Mouse (Mus musculus) regulatory T cell (primary cell): ENCODE measurements around the gene Cdc37.
"Not testable (repeated sequence)": the region's sequence is repeated elsewhere in the genome, so short reads cannot be mapped to it uniquely, and the experiment has no call there.

ENCODE experiments used
- in situ Hi-C: fragments of 300-600 bp; cut with MboI, MseI; formaldehyde crosslinking; loops from one replicate; pipeline ENCODE4 v1.15.1; 2025; ENCODE audit warnings: high pct_unique_total_duplicates

The Cdc37 gene

GRCm38 (mm10) chr9:21149654-21150419 is at the start of gene Cdc37:
Cdc37 (minus strand) TSS chr9:21149982.
- in situ Hi-C loops, result loop anchor here (5.0 kb wide), 1 partner anchor 118 kb away; the partner anchor contains the start of gene Icam5

- in situ Hi-C loops, result no loop called here
Observed at GRCm38 (mm10) chr9:21198960-21199359, 49.2 kb upstream of the Cdc37 start.

DNA sequence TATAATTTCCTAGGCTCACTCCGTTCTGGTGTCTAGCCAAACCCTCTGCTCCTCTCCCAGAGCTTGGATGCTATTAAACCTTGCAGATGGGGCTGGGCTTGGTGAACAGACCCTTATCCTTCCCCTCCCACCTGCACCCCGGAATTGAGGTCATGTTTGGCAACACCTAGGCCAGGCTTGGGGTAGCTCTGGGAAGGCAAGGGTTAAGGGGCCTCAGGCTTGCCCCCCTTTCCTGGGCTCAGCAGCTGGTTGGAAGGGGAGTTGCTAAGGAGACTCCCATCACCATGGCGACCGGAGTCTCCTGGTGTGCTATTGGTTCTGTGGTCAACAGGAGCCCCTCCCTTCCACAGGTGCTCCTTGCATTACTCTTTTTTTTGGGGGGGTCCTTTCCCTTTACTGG is 48.2 kb upstream of the Cdc37 start:
- in situ Hi-C loops, result no loop called here

DNA sequence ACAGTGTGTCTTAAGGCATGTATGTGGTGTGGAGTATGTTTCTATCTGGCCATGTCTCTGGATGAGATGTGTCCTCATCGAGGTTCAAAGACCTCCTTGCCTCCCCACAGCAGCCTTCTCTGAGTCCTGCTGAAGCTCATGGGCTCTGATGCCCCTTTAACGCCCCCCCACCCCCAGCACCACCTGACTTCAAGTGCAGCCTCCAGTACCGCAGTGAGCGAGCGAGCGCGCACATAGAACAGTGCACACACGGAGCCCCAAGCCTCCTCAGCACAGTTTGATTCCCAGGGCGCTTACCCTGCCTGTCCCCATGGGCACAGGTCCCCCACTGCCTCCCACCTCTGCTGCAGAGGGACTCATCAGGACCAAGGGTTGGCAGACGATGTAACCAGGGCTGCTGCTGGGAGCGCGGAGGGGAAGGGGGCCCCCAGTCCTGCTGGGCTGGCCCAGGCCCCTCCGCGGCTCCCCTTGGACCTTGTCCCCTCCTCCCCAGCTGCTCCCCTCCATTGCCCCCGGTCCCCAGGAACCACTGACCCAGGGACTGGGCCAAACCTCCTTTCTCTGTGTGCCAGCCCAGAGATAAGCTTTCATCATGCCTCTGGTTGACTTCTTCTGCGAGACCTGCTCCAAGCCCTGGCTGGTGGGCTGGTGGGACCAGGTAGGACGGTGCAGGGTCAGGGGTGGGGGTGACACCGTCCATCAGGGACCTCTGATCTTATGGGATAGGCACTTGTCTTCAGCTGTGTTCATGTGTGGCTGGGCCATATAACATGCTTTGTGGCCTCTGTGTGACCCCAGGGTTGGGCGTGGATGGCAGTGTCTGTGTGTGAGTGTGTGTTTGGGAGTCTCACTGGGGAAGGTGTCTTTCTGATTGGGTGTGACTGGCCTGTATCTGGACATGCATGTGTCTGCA is 47.0 kb upstream of the Cdc37 start:
- in situ Hi-C loops, result no loop called here

GRCm38 (mm10) chr9:21195736-21196505 is 46.1 kb upstream of the Cdc37 start:
- in situ Hi-C loops, result not testable (repeated sequence)

- in situ Hi-C loops, result no loop called here
Observed at GRCm38 (mm10) chr9:21194787-21195493, 45.2 kb upstream of the Cdc37 start.

DNA sequence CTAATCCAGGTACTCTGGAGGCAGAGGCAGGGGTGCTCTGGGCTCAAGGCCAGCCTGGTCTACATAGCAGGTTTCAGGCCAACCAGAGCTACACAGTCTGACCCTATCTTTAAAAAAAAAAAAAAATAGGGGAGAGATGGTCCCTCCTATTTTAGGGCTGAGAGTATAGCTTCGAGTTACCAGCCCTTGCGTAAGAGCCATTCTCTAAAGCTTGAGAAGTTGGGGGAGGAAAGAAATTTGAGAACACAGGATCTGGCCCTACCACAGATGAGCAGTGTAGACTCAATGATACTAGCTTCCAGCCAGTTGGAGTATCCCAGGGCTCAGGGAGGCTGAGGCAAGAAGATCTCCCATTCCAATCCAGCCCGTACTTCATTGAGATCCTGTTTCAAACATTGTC is 44.0 kb upstream of the Cdc37 start:
- in situ Hi-C loops, result no loop called here

GRCm38 (mm10) chr9:21190670-21191069 is 40.9 kb upstream of the Cdc37 start:
- in situ Hi-C loops, result no loop called here

GRCm38 (mm10) chr9:21189905-21190304 is 40.1 kb upstream of the Cdc37 start:
- in situ Hi-C loops, result no loop called here

- in situ Hi-C loops, result no loop called here
Observed at GRCm38 (mm10) chr9:21185436-21185835, 35.7 kb upstream of the Cdc37 start.

DNA sequence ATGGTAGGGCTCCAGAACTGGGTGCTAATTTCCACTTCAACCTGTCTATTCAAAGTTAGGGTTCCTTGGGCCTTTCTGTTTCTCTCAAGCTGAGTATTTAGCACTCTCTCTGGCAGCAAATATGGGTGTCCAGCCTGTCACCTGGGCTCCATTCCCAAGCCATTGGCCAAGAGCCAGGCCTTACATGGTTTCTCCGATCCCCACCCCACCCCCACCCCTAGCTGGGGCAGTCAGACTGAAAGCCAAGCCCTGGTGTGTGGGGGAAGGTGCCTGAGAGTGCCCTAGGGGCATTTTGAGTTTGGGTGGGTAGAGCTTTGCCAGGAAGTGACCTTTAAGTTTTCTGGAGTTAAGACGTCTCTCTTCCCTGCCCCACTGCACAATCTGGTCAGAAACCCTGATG is 35.0 kb upstream of the Cdc37 start:
- in situ Hi-C loops, result no loop called here

GRCm38 (mm10) chr9:21183905-21184413 is 34.2 kb upstream of the Cdc37 start:
- in situ Hi-C loops, result no loop called here

DNA sequence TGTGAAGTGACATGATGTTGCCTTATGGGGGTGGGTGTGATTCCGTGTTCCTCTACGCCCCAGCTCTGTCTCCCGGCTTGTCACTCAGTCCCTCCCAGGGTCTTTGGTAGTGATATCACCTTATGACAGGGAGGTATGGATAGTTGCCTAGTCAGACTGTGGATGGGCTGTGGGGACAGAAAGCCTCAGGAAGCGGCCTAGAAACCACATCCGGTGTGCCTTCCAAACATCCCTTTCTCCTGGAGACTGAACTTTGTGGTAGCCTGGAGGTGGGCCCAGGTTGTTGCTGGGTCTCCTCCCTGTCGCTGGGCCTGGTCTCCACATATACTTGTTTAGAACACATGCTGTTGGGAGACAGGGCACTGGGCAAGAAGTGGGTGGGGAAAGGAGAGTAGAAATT is 33.6 kb upstream of the Cdc37 start:
- in situ Hi-C loops, result no loop called here

DNA sequence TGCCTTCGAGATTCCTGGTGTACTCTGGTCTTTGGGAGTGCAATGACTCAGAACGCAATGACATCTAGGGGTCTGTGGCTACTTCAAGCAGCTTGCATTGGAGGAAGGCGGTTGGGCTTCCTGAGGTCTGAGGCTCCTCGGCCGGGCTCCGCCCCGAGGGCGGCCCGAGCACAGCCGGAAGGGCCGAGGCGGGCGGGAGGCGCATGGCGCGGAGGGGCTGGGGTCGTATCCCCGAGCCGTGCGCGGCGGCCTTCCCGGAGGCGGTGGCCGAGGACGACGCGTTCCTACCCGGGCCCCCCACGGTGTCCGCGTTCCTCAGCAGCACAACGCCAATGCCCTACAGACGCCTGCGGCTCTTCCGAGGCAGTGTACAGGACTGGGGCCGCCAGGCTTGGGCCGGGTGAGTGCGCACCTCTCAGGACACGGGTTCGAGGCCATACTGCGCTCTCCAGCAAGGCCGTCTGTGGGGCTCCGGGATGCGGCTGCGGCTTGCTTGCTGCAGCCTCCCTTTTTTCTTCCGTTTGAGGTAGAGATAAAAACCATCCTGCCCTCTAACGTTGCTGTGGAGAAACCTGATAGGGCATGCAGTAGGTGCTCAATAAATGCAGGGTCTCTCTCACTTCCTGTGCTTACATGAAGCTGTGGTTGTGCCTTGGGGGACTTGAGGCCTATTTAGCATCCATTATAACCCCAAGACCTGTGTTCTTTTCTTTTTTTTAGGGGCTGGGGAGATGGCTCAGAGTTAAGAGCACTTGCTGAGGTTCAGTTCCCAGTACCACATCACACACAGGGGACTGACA is 31.8 kb upstream of the Cdc37 start:
- in situ Hi-C loops, result no loop called here

- in situ Hi-C loops, result no loop called here
Observed at GRCm38 (mm10) chr9:21180841-21181240, 31.1 kb upstream of the Cdc37 start.

GRCm38 (mm10) chr9:21180402-21180801 is 30.6 kb upstream of the Cdc37 start:
- in situ Hi-C loops, result no loop called here

GRCm38 (mm10) chr9:21172364-21172763 is 22.6 kb upstream of the Cdc37 start:
- in situ Hi-C loops, result no loop called here

GRCm38 (mm10) chr9:21169157-21169556 is 19.4 kb upstream of the Cdc37 start:
- in situ Hi-C loops, result no loop called here

DNA sequence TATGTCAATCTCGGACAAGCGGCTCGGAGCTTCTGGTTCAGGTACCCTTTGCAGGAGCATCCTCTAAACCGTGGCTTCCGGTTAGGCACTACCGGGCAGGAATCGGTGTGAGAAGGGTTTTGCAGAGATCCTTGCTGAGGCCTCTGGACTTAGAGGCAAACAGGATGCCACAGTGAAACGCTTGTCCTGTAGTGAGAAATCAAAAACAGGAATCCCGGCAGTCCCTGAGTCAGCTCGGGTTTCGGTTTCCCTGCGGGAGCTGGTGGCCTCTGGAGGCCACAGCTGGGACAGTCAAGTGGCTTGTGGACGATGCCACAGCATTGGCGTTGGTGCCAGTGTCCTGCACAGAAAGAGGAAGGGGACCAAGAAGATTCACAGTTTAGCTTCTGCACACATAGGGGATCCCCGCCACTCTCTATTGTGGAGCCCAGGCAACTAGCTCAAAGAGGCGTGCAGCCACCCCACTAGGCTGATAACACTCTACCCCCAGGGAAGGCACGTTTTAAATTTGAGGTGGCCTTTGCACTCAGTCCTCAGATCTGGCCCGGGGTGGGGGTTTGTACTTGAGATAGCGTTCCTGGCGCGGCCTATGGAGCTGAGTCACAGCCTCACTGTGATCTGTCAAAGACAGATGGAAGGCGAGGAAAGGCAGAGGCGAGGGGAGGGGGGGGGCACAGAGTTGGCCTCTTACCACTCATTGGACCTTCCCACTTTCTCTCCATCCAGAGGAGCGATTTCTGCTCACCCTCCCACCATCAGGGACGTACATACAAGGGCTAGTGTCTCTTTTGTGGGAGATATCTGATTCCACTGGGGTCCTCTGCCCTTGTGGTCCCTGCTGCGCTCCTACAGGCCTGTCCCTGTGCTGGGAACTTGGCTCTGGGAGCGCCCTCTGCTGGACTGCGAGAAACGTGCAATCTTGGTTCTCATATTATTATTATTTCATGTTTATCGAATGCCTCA is 18.7 kb upstream of the Cdc37 start:
- in situ Hi-C loops, result no loop called here
